Mouse (Mus musculus) heart, postnatal 36 days (tissue): ENCODE data around the gene Glb1. TPM values are rescaled to one million over a fixed set of nuclear protein-coding genes. Genes with fewer than 3 reads are reported as not detected.
"Not testable (repeated sequence)": the region's sequence is repeated elsewhere in the genome, so short reads cannot be mapped to it uniquely, and the experiment has no call there.

Experiments used
- DNase-seq, 2 experiments: peaks; one replicate each; pipeline ENCODE4 v3.0.0; 2021 to 2022
- intact Hi-C: fragments of 180-260 bp; cut with DNase I; formaldehyde crosslinking; loops from one replicate; pipeline ENCODE4 v1.15.1; 2025
- total RNA-seq, 2 experiments: library from RNA; stranded (reverse); gene quantifications; 2 replicates each; pipeline ENCODE4 v1.2.3; 2021

Glb1 gene
- total RNA-seq, 2 experiments from 2014 or later, result 15.1 to 16.1 TPM

- intact Hi-C loops, result no loop called here
- DNase-seq, result no peak
Observed at GRCm38 (mm10) chr9:114486808-114487207, 85.9 kb downstream of the Glb1 start.

- intact Hi-C loops, result no loop called here
Observed at GRCm38 (mm10) chr9:114487481-114488258, 86.8 kb downstream of the Glb1 start.

GRCm38 (mm10) chr9:114496469-114496868 is 95.6 kb downstream of the Glb1 start:
- DNase-seq, result no peak
- intact Hi-C loops, result loop anchor here (2.0 to 5.0 kb wide), 2 partner anchors 80 to 179 kb away; no protein-coding TSS in a partner anchor

More at GRCm38 (mm10) chr9:114487481-114488258, 86.8 kb downstream of the Glb1 start:
- DNase-seq, result no peak

- peak; percentile 74 to 83 for DNase-seq
- intact Hi-C loops, result loop anchor here (5.0 kb wide), 1 partner anchor 181 kb away; no protein-coding TSS in a partner anchor
Observed at GRCm38 (mm10) chr9:114498218-114498617, 97.3 kb downstream of the Glb1 start.

GRCm38 (mm10) chr9:114499783-114500515 is 99.1 kb downstream of the Glb1 start:
- intact Hi-C loops, result loop anchor here (1.0 to 5.0 kb wide), 2 partner anchors 82 to 183 kb away; no protein-coding TSS in a partner anchor
- peak; percentile 47 to 55 for DNase-seq

GRCm38 (mm10) chr9:114501111-114501510 is 100.2 kb downstream of the Glb1 start:
- no peak for DNase-seq
- intact Hi-C loops, result no loop called here

GRCm38 (mm10) chr9:114501913-114502312 is 101.0 kb downstream of the Glb1 start:
- intact Hi-C loops, result no loop called here
- no peak for DNase-seq

- intact Hi-C loops, result no loop called here
- DNase-seq, result no peak
Observed at GRCm38 (mm10) chr9:114502711-114503427, 102.0 kb downstream of the Glb1 start.

GRCm38 (mm10) chr9:114504816-114505215 is 103.9 kb downstream of the Glb1 start, which contains the start of gene Ccr4:
Ccr4 (minus strand) TSS chr9:114504916.
- DNase-seq, result no peak
- intact Hi-C loops, result no loop called here

- no peak for DNase-seq
- intact Hi-C loops, result no loop called here
Observed at GRCm38 (mm10) chr9:114506564-114506963, 105.7 kb downstream of the Glb1 start.

- intact Hi-C loops, result no loop called here
- no peak for DNase-seq
Observed at GRCm38 (mm10) chr9:114507421-114507820, 106.5 kb downstream of the Glb1 start.

- intact Hi-C loops, result no loop called here
Observed at GRCm38 (mm10) chr9:114509785-114510184, 108.9 kb downstream of the Glb1 start.

GRCm38 (mm10) chr9:114512831-114513230 is 112.0 kb downstream of the Glb1 start:
- DNase-seq, result no peak
- intact Hi-C loops, result no loop called here

More at GRCm38 (mm10) chr9:114509785-114510184, 108.9 kb downstream of the Glb1 start:
- no peak for DNase-seq

- intact Hi-C loops, result no loop called here
- no peak for DNase-seq
Observed at GRCm38 (mm10) chr9:114515364-114515763, 114.5 kb downstream of the Glb1 start, which contains the start of gene C130032M10Rik. C130032M10Rik (plus strand) TSS chr9:114515697.

- intact Hi-C loops, result no loop called here
- no peak for DNase-seq
Observed at GRCm38 (mm10) chr9:114517924-114518497, 117.1 kb downstream of the Glb1 start.

- DNase-seq, result no peak
- intact Hi-C loops, result no loop called here
Observed at GRCm38 (mm10) chr9:114518812-114519477, 118.1 kb downstream of the Glb1 start.

- intact Hi-C loops, DNase-seq: not testable (repeated sequence)
Observed at GRCm38 (mm10) chr9:114520529-114520928, 119.7 kb downstream of the Glb1 start.

- no peak for DNase-seq
- intact Hi-C loops, result no loop called here
Observed at GRCm38 (mm10) chr9:114522041-114522440, 121.2 kb downstream of the Glb1 start.

GRCm38 (mm10) chr9:114522501-114522900 is 121.6 kb downstream of the Glb1 start:
- intact Hi-C loops, result no loop called here
- DNase-seq, result no peak
